Mouse (Mus musculus) hindbrain, embryonic 10.5 days (tissue): ENCODE data around the gene Ddx49. TPM values are rescaled to one million over a fixed set of nuclear protein-coding genes. Genes with fewer than 3 reads are reported as not detected.

ENCODE experiments used
- polyA plus RNA-seq: library from polyadenylated mRNA; unstranded; fragments of >200 nt; fragmentation: Nextera tagmentation; extraction: Ambion mirVana; gene quantifications from 2 replicates; pipeline ENCODE4 v1.2.1, GENCODE M21; 2016

Gene Ddx49
- polyA plus RNA-seq, 1 experiment from 2014 or later = 54.8 TPM

Other genes with a start within 250 kb of the Ddx49 start
- 0.56 and 0.88 TPM in 2 replicates for gene Tm6sf2, start 229.6 kb downstream of the Ddx49 start, polyA plus RNA-seq
- gene Hapln4, start 219.0 kb downstream of the Ddx49 start, polyA plus RNA-seq = 0.12 and 0.20 TPM in 2 replicates
- 20.2 and 67.1 TPM in 2 replicates for gene Ncan, start 181.6 kb downstream of the Ddx49 start, polyA plus RNA-seq
- 37.0 and 38.0 TPM in 2 replicates for gene Nr2c2ap, start 171.2 kb downstream of the Ddx49 start, polyA plus RNA-seq
- gene Rfxank, start 163.3 kb downstream of the Ddx49 start, polyA plus RNA-seq = 19.5 and 20.6 TPM in 2 replicates
- 46.9 and 48.3 TPM in 2 replicates for gene Borcs8, start 163.0 kb downstream of the Ddx49 start, polyA plus RNA-seq
- gene Mef2b, start 162.8 kb downstream of the Ddx49 start, polyA plus RNA-seq = 0.58 and 0.76 TPM in 2 replicates
- gene Tmem161a, start 130.1 kb downstream of the Ddx49 start, polyA plus RNA-seq = 56.2 and 64.9 TPM in 2 replicates
- 2.6 and 3.5 TPM in 2 replicates for gene Slc25a42, start 90.2 kb downstream of the Ddx49 start, polyA plus RNA-seq
- gene Sugp2, start 68.3 kb downstream of the Ddx49 start, polyA plus RNA-seq = 56.1 and 58.2 TPM in 2 replicates
- gene Armc6, start 68.0 kb downstream of the Ddx49 start, polyA plus RNA-seq = 39.7 and 40.9 TPM in 2 replicates
- gene Homer3, start 19.7 kb downstream of the Ddx49 start, polyA plus RNA-seq = 107 and 108 TPM in 2 replicates
- gene Cope, start within 50 bp of the Ddx49 start, polyA plus RNA-seq = 324 and 329 TPM in 2 replicates
- gene Cers1, start 13.3 kb upstream of the Ddx49 start, polyA plus RNA-seq = 3.0 and 7.3 TPM in 2 replicates
- gene Gdf1, start 27.3 kb upstream of the Ddx49 start, polyA plus RNA-seq = 2.9 and 4.3 TPM in 2 replicates
- gene Upf1, start 50.8 kb upstream of the Ddx49 start, polyA plus RNA-seq = 19.0 and 25.0 TPM in 2 replicates
- 0.27 and 0.38 TPM in 2 replicates for gene Comp, start 71.1 kb upstream of the Ddx49 start, polyA plus RNA-seq
- 14.8 and 16.7 TPM in 2 replicates for gene Crtc1, start 137.1 kb upstream of the Ddx49 start, polyA plus RNA-seq
- 18.5 and 19.1 TPM in 2 replicates for gene Klhl26, start 174.5 kb upstream of the Ddx49 start, polyA plus RNA-seq
- 11.1 and 11.5 TPM in 2 replicates for gene Tmem59l, start 184.9 kb upstream of the Ddx49 start, polyA plus RNA-seq
- 4.5 and 10.3 TPM in 2 replicates for gene Crlf1, start 190.7 kb upstream of the Ddx49 start, polyA plus RNA-seq
- 131 and 148 TPM in 2 replicates for gene Rex1bd, start 204.3 kb upstream of the Ddx49 start, polyA plus RNA-seq
- 914 and 933 TPM in 2 replicates for gene Uba52, start 208.3 kb upstream of the Ddx49 start, polyA plus RNA-seq
- gene Fkbp8, start 225.2 kb upstream of the Ddx49 start, polyA plus RNA-seq = 311 and 360 TPM in 2 replicates
- 54.3 and 57.7 TPM in 2 replicates for gene Kxd1, start 225.5 kb upstream of the Ddx49 start, polyA plus RNA-seq
- gene Ell, start 237.0 kb upstream of the Ddx49 start, polyA plus RNA-seq = 20.5 and 22.4 TPM in 2 replicates